Mouse (Mus musculus) inflammation-experienced regulatory T-cells, adult 6 months (primary cell): ENCODE results near the gene Plekha4. TPM values are rescaled to one million over a fixed set of nuclear protein-coding genes. Genes with fewer than 3 reads are reported as not detected.
A peak's percentile ranks its signal among the peaks of the same experiment; 100 is the strongest.
"Not testable (repeated sequence)": the region's sequence is repeated elsewhere in the genome, so short reads cannot be mapped to it uniquely, and the experiment has no call there.

Source experiments
- ATAC-seq: one replicate; pipeline ENCODE4 v1.8.0; 2017
- polyA plus RNA-seq, 3 experiments: library from polyadenylated mRNA; unstranded; fragments of 100-300 nt; shearing (Covaris generic); gene quantifications; one replicate each; pipeline ENCODE4 v1.2.1; 2017

Plekha4 gene
- under 1 TPM; 0.36 to 0.78 (median 0.53) TPM for polyA plus RNA-seq

- ATAC-seq: peak; percentile 81
These were observed at the start of gene Plekha4, which contains the start of gene Ppp1r15a for GRCm38 (mm10) chr7:45525809-45526473. TSS of gene Plekha4 (plus strand) at chr7:45526330. TSS of gene Ppp1r15a (minus strand) at chr7:45526268.

- ATAC-seq: no peak
These were observed 49.7 kb upstream of the Plekha4 start for GRCm38 (mm10) chr7:45476453-45476852.

- ATAC-seq: peak; percentile 52
These were observed 49.1 kb upstream of the Plekha4 start for GRCm38 (mm10) chr7:45477003-45477402.

DNA sequence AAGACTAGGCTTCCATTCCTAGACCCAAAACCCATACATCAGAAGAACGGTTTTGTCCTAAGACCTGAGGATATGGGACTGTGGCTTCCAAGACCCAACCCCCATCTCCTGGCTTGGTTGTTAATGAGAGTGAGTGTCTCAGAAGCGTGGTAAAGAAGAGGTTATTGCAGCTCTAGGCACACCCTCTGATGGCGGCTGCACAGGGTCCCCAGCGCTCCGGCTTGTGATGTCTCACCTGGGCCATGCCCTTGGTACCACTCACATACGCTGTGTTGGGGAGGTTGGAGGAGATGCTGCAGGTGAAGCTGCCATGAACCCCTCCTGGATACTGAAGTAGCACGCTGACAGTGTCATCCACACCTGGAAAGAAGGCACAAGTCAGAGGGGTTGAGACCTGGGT, 47.4 kb upstream of the Plekha4 start:
- ATAC-seq: no peak

DNA sequence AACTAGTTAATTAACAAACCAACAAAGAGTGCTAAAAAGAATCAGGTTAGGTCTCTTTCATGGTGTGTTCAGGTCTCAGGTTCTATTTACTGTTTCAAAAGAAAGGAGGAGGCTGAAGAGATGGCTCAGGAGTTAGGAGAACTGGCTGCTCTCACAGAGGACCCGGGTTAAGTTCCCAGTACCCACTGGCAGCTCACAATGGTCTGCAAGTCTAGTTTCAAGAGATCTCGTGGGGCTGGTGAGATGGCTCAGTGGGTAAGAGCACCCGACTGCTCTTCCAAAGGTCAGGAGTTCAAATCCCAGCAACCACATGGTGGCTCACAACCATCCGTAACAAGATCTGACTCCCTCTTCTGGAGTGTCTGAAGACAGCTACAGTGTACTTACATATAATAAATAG, 45.8 kb upstream of the Plekha4 start:
- ATAC-seq: not testable (repeated sequence)

DNA sequence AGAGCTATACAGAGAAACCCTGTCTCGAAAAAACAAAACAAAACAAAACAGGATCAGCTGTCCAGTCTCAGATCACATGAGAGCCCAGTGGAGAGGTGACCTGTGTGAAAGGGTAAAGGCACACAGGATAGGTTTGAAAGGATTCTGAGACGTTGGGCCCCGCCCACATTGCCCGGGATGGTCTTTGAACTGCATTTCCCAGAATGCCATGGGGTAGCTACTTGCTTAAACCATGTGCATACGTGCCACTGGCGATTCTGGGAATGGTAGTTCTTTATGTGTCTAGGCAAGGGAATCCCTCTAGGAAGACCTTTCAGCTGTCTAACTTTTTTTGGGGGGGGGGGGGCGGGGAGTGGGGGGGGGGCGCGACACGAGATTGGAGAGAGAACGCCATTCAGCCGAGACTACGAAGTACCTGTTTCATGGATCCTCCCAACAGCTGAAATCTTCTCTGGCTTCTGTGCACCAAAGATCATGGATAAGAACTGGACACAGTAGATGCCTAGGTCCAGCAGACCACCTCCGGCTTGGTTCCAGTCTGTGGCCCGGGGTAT, 44.7 kb upstream of the Plekha4 start, which contains the start of gene Tulp2:
TSS of gene Tulp2 (plus strand) at position 504 of the 554 bp plus-strand sequence.
- ATAC-seq: peak; percentile 54

GRCm38 (mm10) chr7:45482166-45482565, 44.0 kb upstream of the Plekha4 start:
- no peak for ATAC-seq

- ATAC-seq: not testable (repeated sequence)
These were observed 41.1 kb upstream of the Plekha4 start for GRCm38 (mm10) chr7:45484985-45485384.

GRCm38 (mm10) chr7:45486158-45486557, 40.0 kb upstream of the Plekha4 start:
- ATAC-seq: no peak

DNA sequence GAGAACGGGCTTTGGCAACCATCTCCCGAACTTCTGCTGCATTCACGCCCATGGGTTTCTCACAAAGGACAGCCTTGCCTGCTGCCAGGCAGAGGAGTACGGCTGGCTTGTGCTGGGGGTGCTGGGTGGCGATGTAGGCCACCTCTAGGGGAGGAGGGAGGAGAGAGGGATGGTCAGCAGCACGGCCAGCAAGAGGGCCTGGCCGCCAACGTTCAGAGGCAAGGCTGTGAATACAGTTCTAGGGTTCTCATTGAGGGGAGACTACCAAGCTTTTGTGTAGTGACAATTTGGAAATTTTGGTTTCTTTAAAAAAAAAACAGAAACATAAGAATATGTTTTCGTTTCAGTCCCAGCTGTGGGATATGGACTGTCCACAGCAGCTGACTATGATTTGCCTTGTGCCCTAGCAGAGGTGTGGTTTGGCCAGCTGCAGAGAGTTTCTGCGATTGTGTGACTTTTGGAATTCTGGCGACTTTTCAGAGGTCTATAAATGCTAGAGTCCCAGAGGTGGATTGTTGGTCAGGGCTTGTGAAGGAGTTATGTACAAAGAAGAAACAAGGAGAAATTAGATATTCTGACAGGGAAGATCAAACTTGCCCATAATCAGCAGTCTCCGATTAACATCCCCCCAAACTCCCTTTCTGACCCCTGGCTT, 39.2 kb upstream of the Plekha4 start, which contains the start of gene Gm45808:
TSS of gene Gm45808 (minus strand) at position 51 of the 655 bp plus-strand sequence.
- ATAC-seq: no peak

- no peak for ATAC-seq
These were observed 38.3 kb upstream of the Plekha4 start for GRCm38 (mm10) chr7:45487861-45488292.

GRCm38 (mm10) chr7:45488293-45489204, 37.6 kb upstream of the Plekha4 start, which contains the start of gene Dhdh:
TSS of gene Dhdh (minus strand) at chr7:45488805.
- ATAC-seq: peak; percentile 46

DNA sequence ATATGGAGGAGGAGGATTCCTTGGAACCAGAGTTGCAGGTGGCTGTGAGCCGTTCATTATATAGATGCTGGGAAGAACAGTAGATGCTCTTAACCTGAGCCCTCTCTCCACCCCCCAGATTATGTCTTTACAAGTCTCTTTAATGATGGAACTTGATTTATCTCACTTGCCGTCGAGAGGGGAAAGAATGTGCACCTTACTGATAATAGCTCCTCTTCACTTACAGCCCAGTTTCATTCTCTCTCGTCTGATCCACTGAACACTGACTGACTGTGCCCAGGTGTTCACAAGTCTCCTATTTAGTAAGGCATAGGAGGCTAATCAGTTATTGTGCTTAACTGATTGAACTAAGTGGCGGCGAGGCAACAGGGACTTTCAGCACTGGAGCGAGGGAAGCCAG, 36.6 kb upstream of the Plekha4 start:
- ATAC-seq: no peak

GRCm38 (mm10) chr7:45490822-45491221, 35.3 kb upstream of the Plekha4 start:
- no peak for ATAC-seq

GRCm38 (mm10) chr7:45491264-45491663, 34.9 kb upstream of the Plekha4 start:
- no peak for ATAC-seq

GRCm38 (mm10) chr7:45492225-45492844, 33.8 kb upstream of the Plekha4 start:
- no peak for ATAC-seq

GRCm38 (mm10) chr7:45492951-45493350, 33.2 kb upstream of the Plekha4 start:
- ATAC-seq: no peak

- no peak for ATAC-seq
These were observed 31.6 kb upstream of the Plekha4 start for GRCm38 (mm10) chr7:45494548-45494947.

DNA sequence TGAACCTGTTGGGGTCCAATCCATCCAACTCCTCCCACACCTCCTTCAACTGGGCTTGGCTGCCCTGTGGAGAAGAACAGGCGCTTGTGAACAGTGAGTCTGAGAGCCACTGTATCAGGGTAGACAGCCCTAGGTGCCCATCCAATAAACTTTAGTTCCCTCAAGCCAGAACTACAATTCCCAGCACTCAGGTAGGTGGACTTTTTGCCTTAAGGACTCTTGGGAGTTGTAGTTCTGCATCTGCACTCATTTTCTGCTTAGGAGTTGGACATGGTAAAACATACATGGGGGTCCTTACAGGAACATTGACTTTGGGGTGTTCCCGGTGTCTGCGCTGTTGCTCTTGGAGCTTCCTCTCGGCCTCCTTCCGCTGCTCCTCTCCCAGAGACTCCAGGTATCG, 27.7 kb upstream of the Plekha4 start:
- no peak for ATAC-seq

DNA sequence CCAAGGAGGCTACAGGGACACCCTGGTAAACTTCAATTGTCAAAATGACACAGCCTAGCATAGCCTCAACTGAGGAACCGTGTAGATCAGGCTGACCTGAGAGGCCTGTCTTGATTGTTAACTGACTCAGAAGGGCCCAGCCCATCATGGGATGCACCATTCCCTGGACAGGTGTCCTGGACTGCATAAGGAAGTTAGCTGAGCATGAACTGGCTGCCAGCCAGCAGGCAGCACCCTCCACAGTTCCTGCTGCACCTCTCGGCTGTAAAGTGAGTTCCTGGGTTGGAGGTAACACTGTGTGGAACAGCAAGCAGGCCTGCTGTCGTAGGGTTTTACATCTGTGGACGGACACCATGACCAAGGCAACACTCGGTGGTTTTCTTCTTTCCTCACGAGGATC, 18.5 kb upstream of the Plekha4 start:
- ATAC-seq: no peak

- no peak for ATAC-seq
These were observed 17.6 kb upstream of the Plekha4 start for GRCm38 (mm10) chr7:45508561-45508960.
